Mouse (Mus musculus) 3T3-L1 (cell line): ENCODE results near the gene Brsk1.

Source experiments
- DNase-seq: peaks from one replicate; pipeline ENCODE4 v3.0.0-alpha.2; 2015; ENCODE audit warnings: low read depth, low spot score

Gene Brsk1

GRCm38 (mm10) chr7:4668506-4668905, 21.9 kb upstream of the Brsk1 start:
- no peak for DNase-seq

- no peak for DNase-seq
Observed at GRCm38 (mm10) chr7:4669156-4669555, 21.2 kb upstream of the Brsk1 start.

GRCm38 (mm10) chr7:4670655-4671255, 19.6 kb upstream of the Brsk1 start:
- no peak for DNase-seq

GRCm38 (mm10) chr7:4671956-4672355, 18.4 kb upstream of the Brsk1 start:
- peak; percentile 58 for DNase-seq

GRCm38 (mm10) chr7:4674114-4674731, 16.2 kb upstream of the Brsk1 start:
- DNase-seq: no peak

GRCm38 (mm10) chr7:4675200-4675599, 15.2 kb upstream of the Brsk1 start:
- no peak for DNase-seq

GRCm38 (mm10) chr7:4683307-4683706, 7.1 kb upstream of the Brsk1 start:
- no peak for DNase-seq

GRCm38 (mm10) chr7:4684203-4684602, 6.2 kb upstream of the Brsk1 start:
- DNase-seq: no peak

GRCm38 (mm10) chr7:4684632-4685417, 5.6 kb upstream of the Brsk1 start, which contains the start of gene Hspbp1:
Gene Hspbp1, minus strand, starts transcription at chr7:4685068.
- peak; percentile 99 for DNase-seq

- no peak for DNase-seq
Observed at GRCm38 (mm10) chr7:4690951-4691653, 698 bp downstream of the Brsk1 start.

GRCm38 (mm10) chr7:4693004-4693403, 2.6 kb downstream of the Brsk1 start:
- DNase-seq: no peak

GRCm38 (mm10) chr7:4702334-4702733, 11.9 kb downstream of the Brsk1 start:
- DNase-seq: no peak

GRCm38 (mm10) chr7:4703195-4703594, 12.8 kb downstream of the Brsk1 start:
- no peak for DNase-seq

GRCm38 (mm10) chr7:4705098-4705497, 14.7 kb downstream of the Brsk1 start:
- no peak for DNase-seq

- DNase-seq: no peak
Observed at GRCm38 (mm10) chr7:4712594-4712993, 22.2 kb downstream of the Brsk1 start.

GRCm38 (mm10) chr7:4716955-4717354, 26.6 kb downstream of the Brsk1 start:
- no peak for DNase-seq

- no peak for DNase-seq
Observed at GRCm38 (mm10) chr7:4719276-4719675, 28.9 kb downstream of the Brsk1 start.

- DNase-seq: no peak
Observed at GRCm38 (mm10) chr7:4723508-4723907, 33.1 kb downstream of the Brsk1 start.

GRCm38 (mm10) chr7:4724359-4724758, 34.0 kb downstream of the Brsk1 start:
- DNase-seq: no peak

- no peak for DNase-seq
Observed at GRCm38 (mm10) chr7:4725169-4725568, 34.8 kb downstream of the Brsk1 start, which contains the start of gene Tmem150b. Gene Tmem150b, minus strand, starts transcription at chr7:4725249.

GRCm38 (mm10) chr7:4731090-4731489, 40.7 kb downstream of the Brsk1 start:
- DNase-seq: no peak

- peak; percentile 63 for DNase-seq
Observed at GRCm38 (mm10) chr7:4732968-4733392, 42.6 kb downstream of the Brsk1 start.
